Mouse (Mus musculus): Measurements from ENCODE around the gene Clec2g. TPM values are rescaled to one million over a fixed set of nuclear protein-coding genes. Genes with fewer than 3 reads are reported as not detected.
A peak's percentile ranks its signal among the peaks of the same experiment; 100 is the strongest.
"Not testable (repeated sequence)": the region's sequence is repeated elsewhere in the genome, so short reads cannot be mapped to it uniquely, and the experiment has no call there.

The Clec2g gene
- polyA plus RNA-seq, 1 experiment = not detected

GRCm38 (mm10) chr6:128913598-128914254 is 20.5 kb upstream of the Clec2g start:
- Histone ChIP-seq H3K4me1 (ENCODE audit: control insufficient read depth, insufficient read depth, insufficient read length, low read length) (0 out of 2 replicates have a peak, but pooled peaks cover 2% of the 10 kb centered on the region), H3K36me3 (ENCODE audit: control insufficient read depth, insufficient read depth, low read length) (no peaks in the 10 kb centered on the region), H3K4me3 (ENCODE audit: low read depth, low read length) (no peak overlapping the region), H3K27me3 (ENCODE audit: control insufficient read depth, insufficient read depth, low read length) (no peaks in the 10 kb centered on the region), H3K27ac (ENCODE audit: insufficient read depth, low read depth, low read length) (peak overlapping the region; percentile 64)
- 25% methylated on average over 2 of the region's 2 CpGs for WGBS
- no peak for TF ChIP-seq CTCF (IDR thresholded peaks at IDR 0.05; ENCODE audit: extremely low read depth, insufficient read length, insufficient replicate concordance, low read depth, low read length)
- no peak for TF ChIP-seq POLR2A (IDR thresholded peaks at IDR 0.05; ENCODE audit: low read depth, low read length)

- peaks cover 8% of the 10 kb centered on the region for H3K36me3 ChIP-seq (ENCODE audit: control insufficient read depth, insufficient read depth, low read length)
- TF ChIP-seq POLR2A (IDR thresholded peaks at IDR 0.05; ENCODE audit: low read depth, low read length) (no peak), CTCF (IDR thresholded peaks at IDR 0.05; ENCODE audit: extremely low read depth, insufficient read length, insufficient replicate concordance, low read depth, low read length) (no peak)
- 0 out of 2 replicates have a peak, but pooled peaks cover 2% of the 10 kb centered on the region for H3K4me1 ChIP-seq (ENCODE audit: control insufficient read depth, insufficient read depth, insufficient read length, low read length)
- 45% methylated on average over 2 of the region's 2 CpGs for WGBS
- H3K27me3 ChIP-seq (ENCODE audit: control insufficient read depth, insufficient read depth, low read length) = no peaks in the 10 kb centered on the region
- H3K27ac ChIP-seq (ENCODE audit: insufficient read depth, low read depth, low read length) = no peak overlapping the region
- H3K4me3 ChIP-seq (ENCODE audit: low read depth, low read length) = no peak overlapping the region
Measured at GRCm38 (mm10) chr6:128917322-128917721, 16.9 kb upstream of the Clec2g start.

GRCm38 (mm10) chr6:128933050-128933449 is 1.1 kb upstream of the Clec2g start:
- H3K4me3 ChIP-seq (ENCODE audit: low read depth, low read length) = no peak overlapping the region
- no peak for TF ChIP-seq POLR2A (IDR thresholded peaks at IDR 0.05; ENCODE audit: low read depth, low read length)
- TF ChIP-seq CTCF (IDR thresholded peaks at IDR 0.05; ENCODE audit: extremely low read depth, insufficient read length, insufficient replicate concordance, low read depth, low read length) = no peak
- WGBS = 56% methylated on average over 2 of the region's 2 CpGs
- no peak overlapping the region for H3K27ac ChIP-seq (ENCODE audit: insufficient read depth, low read depth, low read length)
- no peaks in the 10 kb centered on the region for H3K27me3 ChIP-seq (ENCODE audit: control insufficient read depth, insufficient read depth, low read length)
- H3K36me3 ChIP-seq (ENCODE audit: control insufficient read depth, insufficient read depth, low read length) = no peaks in the 10 kb centered on the region
- H3K4me1 ChIP-seq (ENCODE audit: control insufficient read depth, insufficient read depth, insufficient read length, low read length) = no peaks in the 10 kb centered on the region

GRCm38 (mm10) chr6:128935889-128936665 is 1.9 kb downstream of the Clec2g start:
- H3K27me3 ChIP-seq (ENCODE audit: control insufficient read depth, insufficient read depth, low read length); H3K4me3 ChIP-seq (ENCODE audit: low read depth, low read length); H3K4me1 ChIP-seq (ENCODE audit: control insufficient read depth, insufficient read depth, insufficient read length, low read length); H3K27ac ChIP-seq (ENCODE audit: insufficient read depth, low read depth, low read length); H3K36me3 ChIP-seq (ENCODE audit: control insufficient read depth, insufficient read depth, low read length): not testable (repeated sequence)
- 46% methylated on average over 5 of the region's 13 CpGs for WGBS

- Histone ChIP-seq H3K27me3 (ENCODE audit: control insufficient read depth, insufficient read depth, low read length) (no peaks in the 10 kb centered on the region), H3K27ac (ENCODE audit: insufficient read depth, low read depth, low read length) (no peak overlapping the region), H3K36me3 (ENCODE audit: control insufficient read depth, insufficient read depth, low read length) (no peaks in the 10 kb centered on the region), H3K4me3 (ENCODE audit: low read depth, low read length) (no peak overlapping the region), H3K4me1 (ENCODE audit: control insufficient read depth, insufficient read depth, insufficient read length, low read length) (no peaks in the 10 kb centered on the region)
- no peak for TF ChIP-seq POLR2A (IDR thresholded peaks at IDR 0.05; ENCODE audit: low read depth, low read length)
- no peak for TF ChIP-seq CTCF (IDR thresholded peaks at IDR 0.05; ENCODE audit: extremely low read depth, insufficient read length, insufficient replicate concordance, low read depth, low read length)
- 84% methylated on average over 5 of the region's 5 CpGs for WGBS
Measured at GRCm38 (mm10) chr6:128941646-128942421, 7.7 kb downstream of the Clec2g start.

- 87% methylated on average over 3 of the region's 3 CpGs for WGBS
- H3K4me1 ChIP-seq (ENCODE audit: control insufficient read depth, insufficient read depth, insufficient read length, low read length) = no peaks in the 10 kb centered on the region
- no peaks in the 10 kb centered on the region for H3K36me3 ChIP-seq (ENCODE audit: control insufficient read depth, insufficient read depth, low read length)
- TF ChIP-seq POLR2A (IDR thresholded peaks at IDR 0.05; ENCODE audit: low read depth, low read length) (no peak), CTCF (IDR thresholded peaks at IDR 0.05; ENCODE audit: extremely low read depth, insufficient read length, insufficient replicate concordance, low read depth, low read length) (no peak)
- H3K27me3 ChIP-seq (ENCODE audit: control insufficient read depth, insufficient read depth, low read length) = no peaks in the 10 kb centered on the region
- no peak overlapping the region for H3K27ac ChIP-seq (ENCODE audit: insufficient read depth, low read depth, low read length)
- H3K4me3 ChIP-seq (ENCODE audit: low read depth, low read length) = no peak overlapping the region
Measured at GRCm38 (mm10) chr6:128945564-128945963, 11.4 kb downstream of the Clec2g start.

- TF ChIP-seq CTCF (IDR thresholded peaks at IDR 0.05; ENCODE audit: extremely low read depth, insufficient read length, insufficient replicate concordance, low read depth, low read length) (no peak), POLR2A (IDR thresholded peaks at IDR 0.05; ENCODE audit: low read depth, low read length) (no peak)
- no peaks in the 10 kb centered on the region for H3K36me3 ChIP-seq (ENCODE audit: control insufficient read depth, insufficient read depth, low read length)
- H3K4me3 ChIP-seq (ENCODE audit: low read depth, low read length) = no peak overlapping the region
- H3K4me1 ChIP-seq (ENCODE audit: control insufficient read depth, insufficient read depth, insufficient read length, low read length) = no peaks in the 10 kb centered on the region; the same call in 1 of the 2 replicates
- WGBS = 93% methylated on average over 1 of the region's 1 CpGs
- no peaks in the 10 kb centered on the region for H3K27me3 ChIP-seq (ENCODE audit: control insufficient read depth, insufficient read depth, low read length)
- H3K27ac ChIP-seq (ENCODE audit: insufficient read depth, low read depth, low read length) = no peak overlapping the region
Measured at GRCm38 (mm10) chr6:128961110-128961509, 26.9 kb downstream of the Clec2g start.

GRCm38 (mm10) chr6:128962108-128962507 is 27.9 kb downstream of the Clec2g start:
- not testable (repeated sequence) for H3K27me3 ChIP-seq (ENCODE audit: control insufficient read depth, insufficient read depth, low read length); H3K36me3 ChIP-seq (ENCODE audit: control insufficient read depth, insufficient read depth, low read length); H3K4me3 ChIP-seq (ENCODE audit: low read depth, low read length); H3K27ac ChIP-seq (ENCODE audit: insufficient read depth, low read depth, low read length); H3K4me1 ChIP-seq (ENCODE audit: control insufficient read depth, insufficient read depth, insufficient read length, low read length)
- 58% methylated on average over 2 of the region's 2 CpGs for WGBS
